Mouse (Mus musculus) CH12.LX (cell line): ENCODE measurements at regions not wholly inside any gene's neighbourhood (a gene's known extent, or its start where the extent isn't known, plus 50 kb on each side); places are given as distances from the start of the nearest gene placed in this dataset.
"Not testable (repeated sequence)": the region's sequence is repeated elsewhere in the genome, so short reads cannot be mapped to it uniquely, and the experiment has no call there.

Experiments
- DNase-seq: peaks from one replicate; pipeline ENCODE4 v3.0.0-alpha.2; 2013; ENCODE audit errors: extremely low read depth
- H3K27ac ChIP-seq: 2 replicates; pipeline ENCODE4 v1.5.1; 2012; ENCODE audit warnings: low read depth, mild to moderate bottlenecking, control low read depth, moderate library complexity; ENCODE audit not compliant: insufficient read depth
- H3K27me3 ChIP-seq: replicated peaks from 2 replicates; pipeline ENCODE3; 2012; ENCODE audit warnings: inconsistent platforms
- H3K36me3 ChIP-seq, 2 experiments: replicated peaks in 1 of 2; 2 replicates each; pipeline versions ENCODE3 to v1.6.1; 2012; ENCODE audit warnings: inconsistent platforms in 1 of 2, low read length in 1 of 2, mild to moderate bottlenecking in 1 of 2, mixed read lengths in 1 of 2, moderate library complexity in 1 of 2; ENCODE audit not compliant: control insufficient read depth in 1 of 2, insufficient read depth in 1 of 2
- H3K4me1 ChIP-seq, 2 experiments: 2 replicates each; pipeline ENCODE4 v1.6.1; 2012; ENCODE audit warnings: inconsistent platforms in 1 of 2, moderate library complexity in 1 of 2; ENCODE audit not compliant: insufficient read depth in 2 of 2, control insufficient read depth in 1 of 2
- H3K4me2 ChIP-seq: 2 replicates; pipeline ENCODE4 v1.6.1; 2012; ENCODE audit warnings: low read depth, mild to moderate bottlenecking, control low read depth; ENCODE audit not compliant: poor library complexity, insufficient read depth, severe bottlenecking
- H3K4me3 ChIP-seq, 3 experiments: fragments of 150-350 bp in 1 of 3; sonication (generic) in 1 of 3; replicated peaks in 1 of 3; 2 replicates each; pipeline versions ENCODE3 to v1.5.1; 2011 to 2012; ENCODE audit warnings: low read depth in 2 of 3, low read length in 2 of 3, mild to moderate bottlenecking in 2 of 3, moderate library complexity in 2 of 3, control low read depth in 1 of 3, improper control_type of control experiment in 1 of 3, inconsistent platforms in 1 of 3, mixed read lengths in 1 of 3; ENCODE audit not compliant: poor library complexity in 1 of 3
- H3K79me2 ChIP-seq: replicated peaks from 2 replicates; pipeline ENCODE4 v1.6.1; 2012; ENCODE audit warnings: mild to moderate bottlenecking, moderate library complexity; ENCODE audit not compliant: control insufficient read depth, poor library complexity, insufficient read depth, severe bottlenecking; ENCODE audit errors: extremely low read depth
- H3K9ac ChIP-seq: 2 replicates; pipeline ENCODE4 v1.6.1; 2012; ENCODE audit warnings: low read depth, mild to moderate bottlenecking, control low read depth, moderate library complexity; ENCODE audit not compliant: insufficient read depth
- H3K9me3 ChIP-seq: replicated peaks from 2 replicates; pipeline ENCODE3; 2012; ENCODE audit warnings: low read length, inconsistent platforms, mixed read lengths
- BHLHE40 ChIP-seq: IDR thresholded peaks from 2 replicates; pipeline ENCODE4 v1.6.1; 2011; ENCODE audit warnings: mild to moderate bottlenecking, low read depth, low read length, improper control_type of control experiment
- CTCF ChIP-seq, 2 experiments: IDR thresholded peaks in 1 of 2; conservative IDR thresholded peaks in 1 of 2; 2 replicates each; pipeline ENCODE4 v1.5.1; 2011 to 2012; ENCODE audit warnings: low read depth in 2 of 2, low read length in 2 of 2, improper control_type of control experiment in 1 of 2, inconsistent platforms in 1 of 2, mild to moderate bottlenecking in 1 of 2, moderate library complexity in 1 of 2
- HCFC1 ChIP-seq: IDR thresholded peaks from 2 replicates; pipeline ENCODE4 v1.6.1; 2012; ENCODE audit warnings: low read depth, mild to moderate bottlenecking, inconsistent platforms, low read length, improper control_type of control experiment
- MAX ChIP-seq: IDR thresholded peaks from 2 replicates; pipeline ENCODE4 v1.6.1; 2011; ENCODE audit warnings: low read length, improper control_type of control experiment
- MAZ ChIP-seq: IDR thresholded peaks from 2 replicates; pipeline ENCODE4 v1.6.1; 2012; ENCODE audit warnings: low read depth, mild to moderate bottlenecking, inconsistent platforms, low read length, improper control_type of control experiment, moderate library complexity
- MXI1 ChIP-seq: IDR thresholded peaks from 2 replicates; pipeline ENCODE4 v1.6.1; 2011; ENCODE audit warnings: mild to moderate bottlenecking, low read depth, low read length, improper control_type of control experiment
- MYC ChIP-seq: IDR thresholded peaks from 2 replicates; pipeline ENCODE4 v1.6.1; 2011; ENCODE audit warnings: low read depth, mild to moderate bottlenecking, improper control_type of control experiment, low read length
- PAX5 ChIP-seq: IDR thresholded peaks from 2 replicates; pipeline ENCODE4 v1.6.1; 2012; ENCODE audit warnings: low read length, inconsistent platforms, mixed read lengths
- POLR2AphosphoS2 ChIP-seq: IDR thresholded peaks from 2 replicates; pipeline ENCODE4 v1.6.1; 2011; ENCODE audit warnings: low read depth, low read length, improper control_type of control experiment
- RAD21 ChIP-seq: IDR thresholded peaks from 2 replicates; pipeline ENCODE4 v1.6.1; 2011; ENCODE audit warnings: low read depth, mild to moderate bottlenecking, low read length, improper control_type of control experiment, moderate library complexity
- SIN3A ChIP-seq: IDR thresholded peaks from 2 replicates; pipeline ENCODE4 v1.6.1; 2012; ENCODE audit warnings: low read length, improper control_type of control experiment, inconsistent platforms
- SMC3 ChIP-seq: IDR thresholded peaks from 2 replicates; pipeline ENCODE4 v1.6.1; 2011; ENCODE audit warnings: low read depth, low read length, improper control_type of control experiment
- TBP ChIP-seq: conservative IDR thresholded peaks from 2 replicates; pipeline ENCODE4 v1.6.1; 2011; ENCODE audit warnings: low read depth, low read length, improper control_type of control experiment
- UBTF ChIP-seq: IDR thresholded peaks from 2 replicates; pipeline ENCODE4 v1.6.1; 2012; ENCODE audit warnings: low read depth, mild to moderate bottlenecking, inconsistent platforms, low read length, improper control_type of control experiment, moderate library complexity
- USF2 ChIP-seq: conservative IDR thresholded peaks from 2 replicates; pipeline ENCODE4 v1.6.1; 2011; ENCODE audit warnings: low read depth, low read length, improper control_type of control experiment
- ZC3H11A ChIP-seq: IDR thresholded peaks from 2 replicates; pipeline ENCODE4 v1.6.1; 2012; ENCODE audit warnings: low read depth, mild to moderate bottlenecking, inconsistent platforms, low read length, improper control_type of control experiment
- ZNF384 ChIP-seq: IDR thresholded peaks from 2 replicates; pipeline ENCODE4 v1.6.1; 2012; ENCODE audit warnings: low read depth, low read length, improper control_type of control experiment, inconsistent platforms
- dilution Hi-C: fragments of 300-500 bp; cut with MboI; formaldehyde crosslinking; loops from 2 replicates; pipeline ENCODE4 v1.14.3; 2020; ENCODE audit warnings: low sequenced_read_pairs; ENCODE audit not compliant: extremely low pct_unique_long_range_greater_than_20kb, extremely low pct_ligation_motif_present
- in situ Hi-C: fragments of 300-500 bp; cut with MboI; formaldehyde crosslinking; loops from 3 replicates; pipeline ENCODE4 v1.14.3; 2019; ENCODE audit warnings: low sequenced_read_pairs, low pct_ligation_motif_present, low pct_unique_long_range_greater_than_20kb, mixed read lengths

- TF ChIP-seq HCFC1 (no peak), ZNF384 (no peak), USF2 (no peak), MAX (no peak)
- in situ Hi-C loops (no loop called here), dilution Hi-C loops (no loop called here)
- DNase-seq = no peak
- Histone ChIP-seq H3K9me3 (no peaks in the 10 kb centered on the region), H3K4me3 (no peak overlapping the region), H3K9ac (no peak overlapping the region), H3K79me2 (no peaks in the 10 kb centered on the region), H3K4me1 (no peaks in the 10 kb centered on the region; a peak in 1 of 4 replicates), H3K27me3 (peaks cover 87% of the 10 kb centered on the region), H3K4me2 (no peak overlapping the region), H3K36me3 (no peaks in the 10 kb centered on the region), H3K27ac (no peak overlapping the region)
Observed at GRCm38 (mm10) chr9:43861375-43861774, 117.6 kb downstream of the Nectin1 start.

GRCm38 (mm10) chr9:43862034-43862433 is 118.2 kb downstream of the Nectin1 start:
- H3K27ac ChIP-seq, DNase-seq, in situ Hi-C loops, H3K4me3 ChIP-seq, dilution Hi-C loops, H3K9ac ChIP-seq, H3K36me3 ChIP-seq, H3K79me2 ChIP-seq, H3K9me3 ChIP-seq, H3K4me2 ChIP-seq, H3K4me1 ChIP-seq: not testable (repeated sequence)
- H3K27me3 ChIP-seq = peaks cover 86% of the 10 kb centered on the region

GRCm38 (mm10) chr9:43863609-43864397 is 120.0 kb downstream of the Nectin1 start:
- H3K79me2 ChIP-seq = no peaks in the 10 kb centered on the region
- dilution Hi-C loops = no loop called here
- no peak overlapping the region for H3K9ac ChIP-seq
- H3K4me3 ChIP-seq = no peak overlapping the region
- H3K27me3 ChIP-seq = peaks cover 81% of the 10 kb centered on the region
- no peak for TF ChIP-seq TBP
- TF ChIP-seq BHLHE40 = no peak
- TF ChIP-seq POLR2AphosphoS2 = no peak
- TF ChIP-seq SIN3A = no peak
- no peak for TF ChIP-seq CTCF (conservative IDR thresholded peaks at IDR 0.05 in 1 of 2, IDR thresholded peaks at IDR 0.05 in 1 of 2; ENCODE audit: low read depth in 2 of 2, low read length in 2 of 2)
- no peak for TF ChIP-seq HCFC1
- no peak for TF ChIP-seq SMC3
- TF ChIP-seq MXI1 = no peak
- no peak for TF ChIP-seq ZC3H11A
- no peak for TF ChIP-seq RAD21
- TF ChIP-seq USF2 = no peak
- no peak for TF ChIP-seq MYC
- no peak for TF ChIP-seq PAX5
- TF ChIP-seq MAZ = no peak
- no peak for TF ChIP-seq UBTF
- H3K4me2 ChIP-seq = no peak overlapping the region
- H3K36me3 ChIP-seq = no peaks in the 10 kb centered on the region
- no peak overlapping the region for H3K27ac ChIP-seq
- no peak for DNase-seq
- H3K4me1 ChIP-seq = no peaks in the 10 kb centered on the region; a peak in 1 of 4 replicates
- in situ Hi-C loops = no loop called here
- H3K9me3 ChIP-seq = peaks cover 2% of the 10 kb centered on the region
